Mouse (Mus musculus) forebrain, embryonic 11.5 days (tissue): Measurements from ENCODE around the gene Capns1. TPM values are rescaled to one million over a fixed set of nuclear protein-coding genes. Genes with fewer than 3 reads are reported as not detected.

Experiments
- ATAC-seq: fragments of 200-750 bp; cut with Nextera tagmentation; replicated peaks from 2 replicates; pipeline ENCODE4 v1.8.0; 2017; ENCODE audit warnings: moderate TSS enrichment; ENCODE audit not compliant: low FRiP score
- DNase-seq: peaks from one replicate; pipeline ENCODE4 v3.0.0-alpha.2; 2017; ENCODE audit warnings: low spot score
- H3K27ac ChIP-seq: fragments of 300-500 bp; sonication (generic); 2 replicates; pipeline ENCODE4 v1.5.1; 2014; ENCODE audit warnings: low read depth, low read length
- H3K27me3 ChIP-seq: fragments of 300-500 bp; sonication (generic); 2 replicates; pipeline ENCODE4 v1.6.1; 2014; ENCODE audit warnings: mild to moderate bottlenecking, low read length, mixed read lengths; ENCODE audit not compliant: control insufficient read depth, insufficient read depth
- H3K36me3 ChIP-seq: fragments of 300-500 bp; sonication (generic); 2 replicates; pipeline ENCODE4 v1.6.1; 2014; ENCODE audit warnings: mild to moderate bottlenecking, low read length, moderate library complexity, mixed read lengths; ENCODE audit not compliant: control insufficient read depth, insufficient read depth
- H3K4me1 ChIP-seq: fragments of 300-500 bp; sonication (generic); replicated peaks from 2 replicates; pipeline ENCODE4 v1.6.1; 2014; ENCODE audit warnings: low read length, mixed read lengths; ENCODE audit not compliant: control insufficient read depth, insufficient read depth
- H3K4me2 ChIP-seq: fragments of 300-500 bp; sonication (generic); 2 replicates; pipeline ENCODE4 v1.6.1; 2014; ENCODE audit warnings: low read depth, mild to moderate bottlenecking, low read length, moderate library complexity, mixed read lengths; ENCODE audit not compliant: severe bottlenecking
- H3K4me3 ChIP-seq: fragments of 300-500 bp; sonication (generic); 2 replicates; pipeline ENCODE4 v1.5.1; 2014; ENCODE audit warnings: low read depth, low read length
- H3K9ac ChIP-seq: fragments of 300-500 bp; sonication (generic); 2 replicates; pipeline ENCODE4 v1.6.1; 2014; ENCODE audit warnings: low read length
- H3K9me3 ChIP-seq: fragments of 300-500 bp; sonication (generic); 2 replicates; pipeline ENCODE4 v1.6.1; 2016; ENCODE audit warnings: low read length, mixed read lengths; ENCODE audit not compliant: control insufficient read depth
- WGBS: fragments of 180-500 bp; shearing (Covaris S2); extraction: QIAGEN DNeasy Blood & Tissue Kit; methylation state at CpG from one replicate; pipeline ENCODE4 v1.1.7; 2014; 5-methylcytosine and 5-hydroxymethylcytosine counted together
- polyA plus RNA-seq: library from polyadenylated mRNA; unstranded; fragments of >200 nt; fragmentation: Nextera tagmentation; extraction: Ambion mirVana; gene quantifications from 2 replicates; pipeline ENCODE4 v1.2.1, GENCODE M21; 2014

The Capns1 gene
- polyA plus RNA-seq, 1 experiment from 2014 or later, result 39.7 TPM

GRCm38 (mm10) chr7:30178256-30178655 is 20.4 kb downstream of the Capns1 start:
- Histone ChIP-seq H3K27me3 (no peaks in the 10 kb centered on the region), H3K9me3 (no peaks in the 10 kb centered on the region), H3K4me2 (no peak overlapping the region), H3K27ac (no peak overlapping the region), H3K4me1 (no peaks in the 10 kb centered on the region), H3K36me3 (peaks cover 4% of the 10 kb centered on the region; the same call in 1 of the 2 replicates), H3K9ac (no peak overlapping the region), H3K4me3 (no peak overlapping the region)
- 87% methylated on average over 11 of the region's 11 CpGs for WGBS
- ATAC-seq (no peak), DNase-seq (no peak)

GRCm38 (mm10) chr7:30176474-30176873 is 22.1 kb downstream of the Capns1 start:
- Histone ChIP-seq H3K36me3 (peaks cover 4% of the 10 kb centered on the region; the same call in 1 of the 2 replicates), H3K4me3 (no peak overlapping the region), H3K27me3 (no peaks in the 10 kb centered on the region), H3K9me3 (no peaks in the 10 kb centered on the region), H3K9ac (no peak overlapping the region), H3K27ac (no peak overlapping the region), H3K4me2 (no peak overlapping the region), H3K4me1 (no peaks in the 10 kb centered on the region)
- no peak for DNase-seq
- no peak for ATAC-seq
- 87% methylated on average over 12 of the region's 12 CpGs for WGBS

GRCm38 (mm10) chr7:30170283-30170951 is 28.2 kb downstream of the Capns1 start:
- WGBS, result 31% methylated on average over 11 of the region's 11 CpGs
- Histone ChIP-seq H3K4me2 (peak overlapping the region; percentile 73), H3K4me3 (peak overlapping the region; percentile 47), H3K36me3 (peaks cover 18% of the 10 kb centered on the region), H3K27me3 (no peaks in the 10 kb centered on the region), H3K27ac (no peak overlapping the region), H3K9me3 (peaks cover 20% of the 10 kb centered on the region), H3K4me1 (peaks cover 3% of the 10 kb centered on the region; the same call in 1 of the 2 replicates), H3K9ac (peak overlapping the region; percentile 70)
- ATAC-seq, result no peak
- no peak for DNase-seq

GRCm38 (mm10) chr7:30169583-30170282 is 28.9 kb downstream of the Capns1 start, which contains the start of gene Zfp146:
TSS of gene Zfp146 (minus strand) at chr7:30169750.
- peaks cover 3% of the 10 kb centered on the region; the same call in 1 of the 2 replicates for H3K4me1 ChIP-seq
- H3K36me3 ChIP-seq, result peaks cover 25% of the 10 kb centered on the region
- peak within 1 kb of the TSS; percentile 47 for H3K4me3 ChIP-seq
- peak within 1 kb of the TSS; percentile 60 for H3K27ac ChIP-seq
- no peaks in the 10 kb centered on the region for H3K27me3 ChIP-seq
- peak within 1 kb of the TSS; percentile 73 for H3K4me2 ChIP-seq
- DNase-seq (peak; percentile 94), ATAC-seq (peak; percentile 97)
- peak within 1 kb of the TSS; percentile 70 for H3K9ac ChIP-seq
- peaks cover 27% of the 10 kb centered on the region for H3K9me3 ChIP-seq
- WGBS, result under 1% methylated on average over 36 of the region's 36 CpGs

GRCm38 (mm10) chr7:30168914-30169582 is 29.6 kb downstream of the Capns1 start:
- H3K4me1 ChIP-seq, result peaks cover 3% of the 10 kb centered on the region; the same call in 1 of the 2 replicates
- H3K9me3 ChIP-seq, result peaks cover 31% of the 10 kb centered on the region
- H3K4me3 ChIP-seq, result peak overlapping the region; percentile 47
- peak overlapping the region; percentile 73 for H3K4me2 ChIP-seq
- H3K36me3 ChIP-seq, result peaks cover 28% of the 10 kb centered on the region
- no peaks in the 10 kb centered on the region for H3K27me3 ChIP-seq
- 4% methylated on average over 21 of the region's 21 CpGs for WGBS
- ATAC-seq, result peak; percentile 28
- DNase-seq, result no peak
- peak overlapping the region; percentile 70 for H3K9ac ChIP-seq
- peak overlapping the region; percentile 60 for H3K27ac ChIP-seq

- Histone ChIP-seq H3K36me3 (peaks cover 68% of the 10 kb centered on the region), H3K27ac (no peak overlapping the region), H3K27me3 (no peaks in the 10 kb centered on the region), H3K4me2 (no peak overlapping the region), H3K9ac (no peak overlapping the region), H3K9me3 (peaks cover 69% of the 10 kb centered on the region), H3K4me3 (no peak overlapping the region), H3K4me1 (no peaks in the 10 kb centered on the region)
- ATAC-seq, result no peak
- DNase-seq, result no peak
- WGBS, result 96% methylated on average over 2 of the region's 2 CpGs
These were observed 33.9 kb downstream of the Capns1 start for GRCm38 (mm10) chr7:30164745-30165144.

- Histone ChIP-seq H3K27ac (no peak overlapping the region), H3K4me1 (no peaks in the 10 kb centered on the region), H3K4me3 (no peak overlapping the region), H3K9ac (no peak overlapping the region), H3K27me3 (no peaks in the 10 kb centered on the region), H3K4me2 (no peak overlapping the region), H3K36me3 (peaks cover 83% of the 10 kb centered on the region), H3K9me3 (peaks cover 84% of the 10 kb centered on the region)
- WGBS, result 97% methylated on average over 5 of the region's 5 CpGs
- no peak for ATAC-seq
- DNase-seq, result no peak
These were observed 35.5 kb downstream of the Capns1 start for GRCm38 (mm10) chr7:30163113-30163512.

GRCm38 (mm10) chr7:30155507-30155906 is 43.1 kb downstream of the Capns1 start:
- H3K36me3 ChIP-seq, result peaks cover 42% of the 10 kb centered on the region
- no peak overlapping the region for H3K4me2 ChIP-seq
- H3K4me3 ChIP-seq, result no peak overlapping the region
- no peaks in the 10 kb centered on the region for H3K27me3 ChIP-seq
- DNase-seq (no peak), ATAC-seq (no peak)
- no peak overlapping the region for H3K9ac ChIP-seq
- WGBS, result 95% methylated on average over 3 of the region's 3 CpGs
- H3K27ac ChIP-seq, result no peak overlapping the region
- peaks cover 64% of the 10 kb centered on the region for H3K9me3 ChIP-seq
- H3K4me1 ChIP-seq, result no peaks in the 10 kb centered on the region
